Mouse (Mus musculus) kidney, adult 9 months (tissue): ENCODE data around the gene Ctf2.
"Not testable (repeated sequence)": the region's sequence is repeated elsewhere in the genome, so short reads cannot be mapped to it uniquely, and the experiment has no call there.

Experiments
- DNase-seq: peaks from one replicate; pipeline ENCODE4 v3.0.0; 2022

The Ctf2 gene

DNA sequence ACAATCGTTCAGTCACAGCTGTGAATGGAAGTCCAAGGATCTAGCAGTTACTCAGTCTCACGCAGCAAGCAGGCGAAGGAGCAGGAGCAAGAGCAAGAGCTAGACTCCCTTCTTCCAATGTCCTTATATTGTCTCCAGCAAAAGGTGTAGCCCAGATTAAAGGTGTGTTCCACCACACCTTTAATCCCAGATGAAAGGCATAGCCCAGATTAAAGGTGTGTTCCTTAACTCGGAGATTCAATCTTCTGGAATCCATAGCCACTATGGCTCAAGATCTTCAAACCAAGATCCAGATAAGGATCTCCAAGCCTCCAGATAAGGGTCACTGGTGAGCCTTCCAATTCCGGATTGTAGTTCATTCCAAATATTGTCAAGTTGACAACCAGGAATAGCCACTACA, at the start of gene Ctf2:
TSS of gene Ctf2 (minus strand) at position 101 of the 400 bp plus-strand sequence.
- not testable (repeated sequence) for DNase-seq

GRCm38 (mm10) chr7:127778350-127778749, 46.4 kb upstream of the Ctf2 start:
- DNase-seq = no peak

GRCm38 (mm10) chr7:127777474-127778266, 45.7 kb upstream of the Ctf2 start:
- DNase-seq = peak; percentile 50

GRCm38 (mm10) chr7:127776878-127777473, 45.0 kb upstream of the Ctf2 start:
- DNase-seq = peak; percentile 97

GRCm38 (mm10) chr7:127776426-127776825, 44.5 kb upstream of the Ctf2 start, which contains the start of gene Setd1a:
TSS of gene Setd1a (plus strand) at chr7:127776670.
- peak; percentile 88 for DNase-seq

DNA sequence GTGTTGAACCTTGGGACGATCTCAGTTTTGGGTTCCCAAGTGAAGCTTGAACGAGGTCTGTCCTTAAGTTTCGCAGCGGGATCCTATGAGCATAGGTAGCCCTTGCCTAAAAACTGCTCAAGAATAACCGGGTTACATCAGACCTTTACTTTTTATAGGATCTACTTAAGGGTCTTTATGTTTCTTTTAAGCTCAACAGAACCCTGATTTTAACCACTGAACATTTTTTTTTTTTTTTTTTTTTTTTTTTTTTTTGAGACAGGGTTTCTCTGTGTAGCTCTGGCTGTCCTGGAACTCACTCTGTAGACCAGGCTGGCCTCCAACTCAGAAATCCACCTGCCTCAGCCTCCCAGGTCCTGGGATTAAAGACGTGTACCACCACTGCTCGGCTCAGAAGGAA, 43.9 kb upstream of the Ctf2 start:
- DNase-seq = not testable (repeated sequence)

GRCm38 (mm10) chr7:127773664-127774384, 41.9 kb upstream of the Ctf2 start:
- peak; percentile 81 for DNase-seq

- no peak for DNase-seq
Observed at GRCm38 (mm10) chr7:127772557-127772956, 40.6 kb upstream of the Ctf2 start.

DNA sequence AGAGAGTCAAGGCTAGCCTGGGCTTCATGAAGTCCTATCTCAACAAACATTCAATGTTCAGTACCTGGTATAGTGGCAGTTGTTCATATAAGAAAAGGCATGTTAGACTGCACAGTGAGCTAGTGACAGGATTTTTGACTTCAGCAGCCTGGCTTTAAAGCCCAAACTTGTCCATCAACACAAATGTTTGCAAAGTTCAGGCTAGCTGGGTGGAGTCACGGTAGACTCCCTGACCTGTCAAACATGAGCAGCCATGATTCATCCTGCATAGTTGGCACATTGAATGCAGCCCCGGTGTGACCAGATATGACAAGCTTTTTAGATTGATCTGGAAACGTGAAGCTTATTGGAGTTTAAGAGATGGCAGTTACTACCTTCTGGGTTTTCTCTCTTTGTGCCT, 40.1 kb upstream of the Ctf2 start:
- DNase-seq = no peak

DNA sequence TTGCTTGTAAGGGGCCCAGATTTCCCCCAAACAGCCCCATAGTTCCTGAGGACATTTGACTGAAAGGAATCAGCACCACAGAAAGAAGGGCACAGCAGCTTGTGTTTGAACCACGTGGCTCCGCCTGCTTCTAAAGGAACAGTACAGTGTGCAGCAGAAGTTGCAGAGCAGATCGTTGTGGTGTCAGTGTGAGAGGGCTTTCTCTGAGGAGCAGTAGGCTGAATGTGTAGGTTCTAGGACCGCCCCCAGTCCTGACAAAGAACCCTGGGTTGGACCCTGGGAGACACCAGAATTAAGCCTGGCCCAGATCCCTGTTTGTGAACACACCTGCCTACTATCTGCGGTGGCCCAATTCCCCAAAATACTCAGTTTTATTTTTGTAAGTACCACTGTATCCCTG, 39.3 kb upstream of the Ctf2 start:
- DNase-seq = no peak

DNA sequence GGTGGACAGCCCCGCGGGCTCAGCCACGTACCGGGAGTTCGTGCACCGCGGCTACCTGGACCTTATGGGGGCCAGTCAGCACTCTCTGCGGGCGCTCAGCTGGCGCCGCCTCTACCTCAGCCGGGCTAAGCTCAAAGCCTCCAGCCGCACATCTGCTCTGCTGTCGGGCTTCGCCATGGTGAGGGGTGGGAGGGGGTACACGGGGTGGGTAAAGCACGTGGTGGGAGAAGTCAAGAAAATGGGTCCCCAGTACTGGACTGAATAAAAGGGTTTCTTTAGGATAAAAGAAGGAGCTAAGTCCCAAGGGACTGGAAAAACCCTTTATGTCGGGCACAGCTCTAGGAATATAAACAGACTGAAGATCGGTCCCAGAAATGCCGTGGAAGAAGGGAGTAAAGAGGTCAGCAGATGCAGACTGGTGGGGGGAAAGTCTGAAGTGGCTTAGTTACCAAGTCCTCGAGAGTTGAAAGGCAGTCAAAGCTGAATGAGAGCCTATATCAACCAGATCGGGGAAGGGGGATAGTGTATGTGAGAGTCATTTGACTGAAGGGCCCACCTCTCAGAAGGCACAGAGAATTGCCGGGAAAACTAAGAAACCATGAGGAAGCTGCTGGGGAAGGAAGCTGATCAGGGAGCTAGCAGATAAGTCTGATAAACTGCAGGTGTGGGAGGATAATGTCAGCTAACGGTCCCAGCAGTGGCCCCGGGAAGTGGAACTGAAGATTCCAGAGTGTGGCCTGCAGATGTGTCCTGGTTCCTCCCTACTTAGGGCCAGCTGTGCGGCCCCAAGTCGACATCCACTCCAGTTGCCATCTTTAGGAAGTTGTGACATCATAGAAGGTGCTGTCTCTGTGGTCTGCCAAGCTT, 38.3 kb upstream of the Ctf2 start:
- DNase-seq = no peak

GRCm38 (mm10) chr7:127769651-127770038, 37.7 kb upstream of the Ctf2 start, which contains the start of gene Orai3:
TSS of gene Orai3 (plus strand) at chr7:127769815.
- DNase-seq = peak; percentile 93

- DNase-seq = peak; percentile 99
Observed at GRCm38 (mm10) chr7:127768997-127769593, 37.1 kb upstream of the Ctf2 start.

DNA sequence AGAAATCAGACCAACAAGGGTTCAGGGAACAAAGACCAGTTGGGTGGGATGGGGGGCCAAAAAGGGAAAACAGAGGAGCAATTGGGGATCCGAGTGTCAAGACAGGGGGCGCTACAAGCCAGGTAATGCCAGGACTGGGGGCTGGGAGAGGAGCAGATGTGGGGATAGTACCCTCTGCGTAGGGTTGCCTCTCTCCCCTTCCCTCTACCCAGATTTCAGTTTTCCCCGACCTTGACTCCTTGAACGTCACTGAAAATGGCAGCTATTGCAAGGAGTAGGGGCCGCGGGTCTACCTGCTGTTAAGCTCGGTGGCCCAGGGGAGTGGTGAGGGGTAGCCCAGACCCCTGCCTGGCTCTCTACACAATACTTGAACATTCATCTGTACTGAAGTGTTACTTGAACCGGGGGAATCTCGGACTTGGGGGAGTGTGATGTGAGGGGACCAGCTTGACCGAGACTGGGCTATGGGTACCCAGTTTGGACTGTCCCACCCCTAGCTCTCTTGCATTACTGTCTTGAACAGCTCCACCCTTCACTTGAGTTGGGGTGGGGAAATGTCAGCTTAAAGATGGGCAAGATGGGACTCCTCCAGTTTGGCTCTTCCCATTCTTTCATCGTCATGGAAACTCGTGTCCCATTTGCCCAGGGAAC, 36.5 kb upstream of the Ctf2 start:
- DNase-seq = no peak

DNA sequence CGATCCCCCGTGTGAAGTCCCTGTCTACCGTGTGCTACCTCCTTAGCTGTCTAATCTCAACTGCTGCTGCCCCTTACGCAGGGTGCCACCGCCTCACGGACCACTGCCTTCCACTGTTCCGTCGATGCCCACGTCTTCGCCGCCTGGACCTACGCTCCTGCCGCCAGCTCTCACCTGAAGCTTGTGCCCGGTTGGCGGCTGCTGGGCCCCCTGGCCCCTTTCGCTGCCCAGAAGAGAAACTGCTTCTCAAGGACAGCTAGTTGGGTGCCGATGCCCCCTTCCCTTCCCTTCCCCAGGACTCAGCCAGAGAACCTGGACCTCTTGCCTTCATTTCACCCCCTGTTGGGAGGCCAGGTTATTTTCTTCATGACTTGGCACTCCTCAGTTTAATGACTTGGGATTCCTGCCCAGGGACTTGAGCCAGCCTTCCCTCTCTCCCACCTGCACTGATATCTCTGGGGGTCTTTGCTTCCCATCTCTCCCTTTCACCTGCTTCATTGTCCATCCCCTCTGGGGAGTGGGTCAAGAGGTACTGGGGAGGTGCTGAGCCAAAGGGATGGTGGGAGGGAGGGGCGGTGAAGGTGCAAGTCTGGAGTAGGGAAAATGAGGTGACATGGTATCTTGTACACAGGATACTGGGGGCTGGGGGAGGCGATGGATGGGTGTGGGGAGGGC, 35.8 kb upstream of the Ctf2 start:
- DNase-seq = no peak

DNA sequence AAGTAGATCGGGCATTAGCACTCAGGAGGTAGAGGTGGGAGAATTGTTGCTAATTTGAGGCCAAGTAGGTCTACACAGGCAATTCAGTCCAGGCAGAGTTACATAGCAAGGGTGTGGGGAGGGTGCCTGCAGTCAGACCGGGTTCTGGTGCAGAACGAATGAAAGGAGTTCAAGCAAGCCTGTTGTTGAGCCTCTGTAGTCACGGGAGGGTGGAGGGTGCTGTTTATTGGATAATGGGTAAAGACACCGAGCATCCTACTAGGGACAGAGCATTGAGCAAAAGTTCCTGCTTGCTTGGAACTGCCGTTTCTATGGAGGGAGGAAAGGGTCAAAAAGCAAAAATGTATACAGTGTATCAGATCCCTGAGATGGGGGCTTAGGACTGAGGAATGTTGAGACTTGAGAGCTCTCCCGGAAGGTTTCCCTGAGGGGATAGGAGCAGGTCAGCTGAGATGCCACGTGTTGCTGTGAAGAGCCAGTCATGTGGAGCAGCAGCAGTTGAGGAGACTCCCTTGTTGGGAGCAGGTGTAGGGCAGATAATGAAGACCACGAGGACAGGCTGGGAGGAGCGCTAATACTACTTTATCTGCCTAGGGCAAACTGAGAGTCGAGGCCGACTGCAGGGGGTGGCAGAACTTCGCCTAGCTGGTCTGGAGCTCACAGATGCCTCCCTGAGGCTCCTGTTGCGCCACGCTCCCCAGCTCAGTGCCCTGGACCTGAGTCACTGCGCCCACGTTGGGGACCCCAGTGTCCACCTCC, 35.1 kb upstream of the Ctf2 start:
- no peak for DNase-seq

GRCm38 (mm10) chr7:127765756-127766155, 33.8 kb upstream of the Ctf2 start:
- no peak for DNase-seq

DNA sequence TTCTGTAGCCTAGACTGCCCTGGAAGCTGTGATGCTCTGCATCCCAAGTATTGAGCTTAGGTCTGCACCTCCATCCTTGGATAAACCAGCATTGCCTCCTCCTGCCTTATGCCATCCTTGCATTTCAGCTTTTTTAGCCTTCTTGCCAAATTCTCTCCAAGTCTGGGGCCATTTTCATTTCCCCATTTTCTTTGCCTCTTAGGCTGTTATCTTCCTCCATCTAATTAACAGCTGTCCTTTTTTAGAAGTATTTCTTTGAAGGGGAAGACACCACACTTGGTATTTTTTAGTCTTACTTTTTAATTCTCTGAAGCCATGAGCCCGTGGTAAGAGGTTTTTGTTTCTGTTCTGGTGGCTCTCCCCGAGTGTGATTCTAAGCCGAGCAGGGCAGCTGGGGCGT, 31.7 kb upstream of the Ctf2 start:
- DNase-seq = no peak

- peak; percentile 79 for DNase-seq
Observed at GRCm38 (mm10) chr7:127761026-127761425, 29.1 kb upstream of the Ctf2 start.

GRCm38 (mm10) chr7:127760478-127760877, 28.5 kb upstream of the Ctf2 start:
- no peak for DNase-seq
